Mouse (Mus musculus): Measurements from ENCODE around the gene 1700018B08Rik.

Gene 1700018B08Rik

GRCm38 (mm10) chr8:121561636-121562345 is 17.7 kb upstream of the 1700018B08Rik start:
- no peak for DNase-seq

GRCm38 (mm10) chr8:121560432-121561100 is 16.4 kb upstream of the 1700018B08Rik start:
- no peak for DNase-seq

- DNase-seq, result no peak
These were observed 15.7 kb upstream of the 1700018B08Rik start for GRCm38 (mm10) chr8:121559801-121560200.

GRCm38 (mm10) chr8:121558538-121558937 is 14.4 kb upstream of the 1700018B08Rik start:
- no peak for DNase-seq

- DNase-seq, result no peak
These were observed 13.6 kb upstream of the 1700018B08Rik start for GRCm38 (mm10) chr8:121557746-121558145.

- DNase-seq, result no peak
These were observed 9.8 kb upstream of the 1700018B08Rik start for GRCm38 (mm10) chr8:121553831-121554475.

- DNase-seq, result no peak
These were observed 8.4 kb upstream of the 1700018B08Rik start for GRCm38 (mm10) chr8:121552506-121552905.

GRCm38 (mm10) chr8:121551065-121551985 is 7.2 kb upstream of the 1700018B08Rik start:
- no peak for DNase-seq

- no peak for DNase-seq
These were observed 5.9 kb upstream of the 1700018B08Rik start for GRCm38 (mm10) chr8:121550056-121550455.

GRCm38 (mm10) chr8:121547132-121547531 is 3.0 kb upstream of the 1700018B08Rik start:
- DNase-seq, result peak; percentile 76

- DNase-seq, result no peak
These were observed 816 bp upstream of the 1700018B08Rik start for GRCm38 (mm10) chr8:121544936-121545335.

GRCm38 (mm10) chr8:121542901-121543300 is 1.2 kb downstream of the 1700018B08Rik start:
- DNase-seq, result no peak

GRCm38 (mm10) chr8:121541862-121542261 is 2.3 kb downstream of the 1700018B08Rik start:
- no peak for DNase-seq

GRCm38 (mm10) chr8:121532381-121532780 is 11.7 kb downstream of the 1700018B08Rik start:
- no peak for DNase-seq

- no peak for DNase-seq
These were observed 13.5 kb downstream of the 1700018B08Rik start for GRCm38 (mm10) chr8:121530639-121531038.

GRCm38 (mm10) chr8:121528790-121529189 is 15.3 kb downstream of the 1700018B08Rik start:
- DNase-seq, result no peak

GRCm38 (mm10) chr8:121527751-121528150 is 16.4 kb downstream of the 1700018B08Rik start:
- no peak for DNase-seq

GRCm38 (mm10) chr8:121526811-121527550 is 17.1 kb downstream of the 1700018B08Rik start:
- DNase-seq, result no peak

- DNase-seq, result no peak
These were observed 18.9 kb downstream of the 1700018B08Rik start for GRCm38 (mm10) chr8:121525111-121525818.

GRCm38 (mm10) chr8:121513429-121513828 is 30.7 kb downstream of the 1700018B08Rik start:
- DNase-seq, result peak; percentile 94

- DNase-seq, result no peak
These were observed 32.4 kb downstream of the 1700018B08Rik start for GRCm38 (mm10) chr8:121511751-121512150.
